Mouse (Mus musculus) limb, embryonic 12.5 days (tissue): ENCODE data around the gene Ugt1a9. TPM values are rescaled to one million over a fixed set of nuclear protein-coding genes. Genes with fewer than 3 reads are reported as not detected.
"Not testable (repeated sequence)": the region's sequence is repeated elsewhere in the genome, so short reads cannot be mapped to it uniquely, and the experiment has no call there.

Source experiments
- ATAC-seq: fragments of 200-750 bp; cut with Nextera tagmentation; 2 replicates; pipeline ENCODE4 v1.8.0; 2017; ENCODE audit warnings: low read depth, moderate TSS enrichment; ENCODE audit not compliant: insufficient number of reproducible peaks, insufficient read depth, low FRiP score, low TSS enrichment
- H3K27ac ChIP-seq: fragments of 300-500 bp; sonication (generic); 2 replicates; pipeline ENCODE4 v1.5.1; 2016; ENCODE audit warnings: mild to moderate bottlenecking, moderate library complexity
- H3K27me3 ChIP-seq: fragments of 300-500 bp; sonication (generic); 2 replicates; pipeline ENCODE4 v1.6.1; 2016; ENCODE audit warnings: mild to moderate bottlenecking, moderate library complexity
- H3K36me3 ChIP-seq: fragments of 300-500 bp; sonication (generic); 2 replicates; pipeline ENCODE4 v1.6.1; 2016; ENCODE audit warnings: mild to moderate bottlenecking, moderate library complexity
- H3K4me1 ChIP-seq: fragments of 300-500 bp; sonication (generic); replicated peaks from 2 replicates; pipeline ENCODE4 v1.6.1; 2016
- H3K4me2 ChIP-seq: fragments of 300-500 bp; sonication (generic); 2 replicates; pipeline ENCODE4 v1.6.1; 2016; ENCODE audit warnings: mild to moderate bottlenecking, moderate library complexity
- H3K4me3 ChIP-seq: fragments of 300-500 bp; sonication (generic); replicated peaks from 2 replicates; pipeline ENCODE4 v1.5.1; 2016; ENCODE audit warnings: mild to moderate bottlenecking
- H3K9ac ChIP-seq: fragments of 300-500 bp; sonication (generic); replicated peaks from 2 replicates; pipeline ENCODE4 v1.6.1; 2016; ENCODE audit warnings: mild to moderate bottlenecking, moderate library complexity
- H3K9me3 ChIP-seq: fragments of 300-500 bp; sonication (generic); 2 replicates; pipeline ENCODE4 v1.6.1; 2016; ENCODE audit warnings: mild to moderate bottlenecking, moderate library complexity
- WGBS: fragments of 180-500 bp; shearing (Covaris S2); methylation state at CpG from one replicate; pipeline ENCODE4 v1.1.7; 2016; 5-methylcytosine and 5-hydroxymethylcytosine counted together
- polyA plus RNA-seq: library from polyadenylated mRNA; unstranded; fragments of >200 nt; fragmentation: Nextera tagmentation; extraction: Ambion mirVana; gene quantifications from 2 replicates; pipeline ENCODE4 v1.2.1, GENCODE M21; 2016

The Ugt1a9 gene
- polyA plus RNA-seq, 1 experiment from 2014 or later: not detected

- not testable (repeated sequence) for H3K36me3 ChIP-seq, H3K27ac ChIP-seq, H3K9ac ChIP-seq, ATAC-seq, H3K4me2 ChIP-seq, H3K4me1 ChIP-seq, H3K4me3 ChIP-seq, H3K27me3 ChIP-seq, H3K9me3 ChIP-seq
- WGBS: 76% methylated on average over 2 of the region's 2 CpGs
These were observed 39.0 kb downstream of the Ugt1a9 start for GRCm38 (mm10) chr1:88109604-88110003.

DNA sequence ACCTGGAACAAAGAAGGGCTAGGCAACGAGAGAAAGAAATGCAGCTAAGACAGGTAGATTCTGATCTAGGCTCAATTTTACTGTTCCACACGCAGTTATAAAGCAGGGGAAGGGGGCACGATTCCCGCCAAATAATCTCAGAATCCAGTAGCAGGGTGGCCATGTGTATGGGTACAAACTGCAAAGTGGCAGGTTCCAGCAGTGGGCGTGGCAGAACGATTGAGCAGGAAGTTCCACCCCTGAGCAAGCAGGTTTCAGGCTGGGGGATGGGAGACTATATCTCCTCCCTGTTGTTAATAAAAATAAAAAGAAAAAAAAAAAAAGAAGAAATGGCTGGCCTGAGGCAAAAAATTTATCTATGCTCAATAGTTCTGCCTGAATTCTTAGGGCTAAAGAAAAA lies 42.2 kb downstream of the Ugt1a9 start:
- not testable (repeated sequence) for H3K4me1 ChIP-seq, ATAC-seq

GRCm38 (mm10) chr1:88120550-88120949 lies 50.0 kb downstream of the Ugt1a9 start:
- not testable (repeated sequence) for H3K4me3 ChIP-seq, H3K9ac ChIP-seq, H3K36me3 ChIP-seq, H3K4me1 ChIP-seq, ATAC-seq, H3K27ac ChIP-seq, H3K4me2 ChIP-seq, H3K9me3 ChIP-seq, H3K27me3 ChIP-seq
- 20% methylated on average over 3 of the region's 4 CpGs for WGBS

More for the DNA sequence above, 42.2 kb downstream of the Ugt1a9 start:
- not testable (repeated sequence) for H3K9ac ChIP-seq, H3K27me3 ChIP-seq, H3K9me3 ChIP-seq, H3K4me3 ChIP-seq, H3K36me3 ChIP-seq, H3K4me2 ChIP-seq, H3K27ac ChIP-seq
- 90% methylated on average over 6 of the region's 6 CpGs for WGBS

DNA sequence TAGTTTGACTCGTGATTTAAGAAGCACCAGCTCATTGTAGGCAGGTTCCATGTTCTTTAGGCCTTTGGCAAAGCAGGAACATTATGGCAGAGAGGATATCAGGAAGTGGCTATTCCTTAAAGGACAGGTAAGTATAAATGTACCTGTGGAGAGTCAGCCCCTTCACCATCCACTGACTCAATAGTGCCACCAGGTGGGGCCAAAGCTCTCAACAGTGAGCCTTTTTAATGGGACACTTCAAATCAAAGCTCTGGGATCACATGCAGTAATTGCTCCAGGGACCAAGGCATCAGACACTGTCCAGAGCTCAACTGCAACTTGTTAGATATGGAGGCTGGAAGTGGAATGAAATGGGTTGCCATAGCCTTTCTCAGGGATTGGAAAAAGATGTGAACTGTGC lies 50.9 kb downstream of the Ugt1a9 start:
- H3K4me1 ChIP-seq, H3K4me2 ChIP-seq, H3K36me3 ChIP-seq, H3K27ac ChIP-seq, ATAC-seq, H3K27me3 ChIP-seq, H3K9ac ChIP-seq, H3K9me3 ChIP-seq, H3K4me3 ChIP-seq: not testable (repeated sequence)
- no CpG with 5 or more reads among the region's 1 CpGs for WGBS

DNA sequence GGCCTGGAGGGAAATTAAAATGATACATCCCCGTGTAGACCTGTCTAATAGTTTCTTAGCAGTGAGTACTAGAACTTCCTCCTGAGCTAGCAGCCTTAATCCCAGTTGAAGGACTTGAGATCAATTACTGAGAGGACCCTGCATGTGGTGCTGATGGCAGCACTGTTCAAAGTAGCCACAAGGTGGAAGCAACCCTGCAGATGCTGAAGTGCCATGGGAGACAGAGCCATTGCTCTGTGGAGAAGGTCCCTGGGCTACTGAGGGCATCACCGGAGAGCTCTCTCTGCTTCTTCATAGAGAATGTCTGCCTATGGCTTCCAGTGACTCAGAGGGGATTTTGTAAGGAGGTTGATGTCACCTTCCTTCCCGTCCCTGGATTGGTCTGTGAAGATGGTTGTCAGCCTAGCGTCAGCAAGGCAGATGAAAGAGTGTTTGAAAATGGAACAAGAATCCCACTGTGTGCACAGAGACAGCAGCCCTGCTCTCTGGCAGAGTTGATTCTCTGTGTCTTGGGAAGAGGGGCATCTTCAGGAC lies 55.3 kb downstream of the Ugt1a9 start:
- H3K4me2 ChIP-seq, H3K27me3 ChIP-seq, H3K4me3 ChIP-seq, H3K4me1 ChIP-seq, ATAC-seq, H3K9ac ChIP-seq, H3K36me3 ChIP-seq, H3K9me3 ChIP-seq, H3K27ac ChIP-seq: not testable (repeated sequence)
- 75% methylated on average over 4 of the region's 4 CpGs for WGBS

DNA sequence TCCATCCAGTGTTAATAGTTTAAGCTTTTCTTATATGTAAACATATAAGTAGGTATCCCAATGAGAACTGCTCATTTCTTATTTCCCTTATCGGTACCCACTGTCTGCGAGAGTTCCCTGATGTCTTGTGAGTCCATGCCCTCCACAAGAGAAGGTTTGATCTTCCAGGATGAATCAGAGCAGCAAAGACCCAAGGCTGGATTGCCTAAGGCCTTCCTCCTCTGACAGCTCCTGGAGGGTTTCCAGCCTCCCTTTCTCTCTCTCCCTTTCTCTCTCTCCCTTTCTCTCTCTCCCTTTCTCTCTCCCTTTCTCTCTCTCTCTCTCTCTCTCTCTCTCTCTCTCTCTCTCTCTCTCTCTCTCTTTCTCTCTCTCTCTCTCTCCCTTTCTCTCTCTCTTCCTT lies 58.5 kb downstream of the Ugt1a9 start:
- 80% methylated on average over 2 of the region's 2 CpGs for WGBS
- not testable (repeated sequence) for H3K9me3 ChIP-seq, H3K27me3 ChIP-seq

DNA sequence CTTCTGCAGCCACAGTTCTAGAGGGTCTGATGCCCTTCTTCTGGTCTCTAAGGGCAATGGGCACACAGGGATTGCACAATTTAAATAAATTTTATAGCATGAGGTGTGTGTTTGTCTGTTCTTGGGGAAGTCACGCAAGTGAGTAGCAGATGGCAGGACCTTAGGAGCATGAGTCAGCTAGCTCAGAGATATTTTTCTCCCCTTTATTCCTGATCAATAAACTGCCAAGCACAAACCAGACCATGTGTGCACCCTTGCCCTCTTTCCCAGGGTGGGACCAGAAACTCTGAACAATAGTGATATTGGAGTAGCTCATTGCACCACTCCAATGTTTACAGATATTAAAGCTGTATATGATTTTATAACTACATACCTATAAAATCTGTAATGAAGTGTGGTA lies 59.6 kb downstream of the Ugt1a9 start:
- H3K9me3 ChIP-seq, H3K9ac ChIP-seq, H3K4me3 ChIP-seq, H3K27ac ChIP-seq, H3K4me2 ChIP-seq, ATAC-seq, H3K4me1 ChIP-seq, H3K36me3 ChIP-seq, H3K27me3 ChIP-seq: not testable (repeated sequence)
- WGBS: 65% methylated on average over 1 of the region's 1 CpGs

More for the DNA sequence above, 58.5 kb downstream of the Ugt1a9 start:
- not testable (repeated sequence) for H3K4me2 ChIP-seq, ATAC-seq, H3K4me3 ChIP-seq, H3K4me1 ChIP-seq, H3K9ac ChIP-seq, H3K36me3 ChIP-seq, H3K27ac ChIP-seq

DNA sequence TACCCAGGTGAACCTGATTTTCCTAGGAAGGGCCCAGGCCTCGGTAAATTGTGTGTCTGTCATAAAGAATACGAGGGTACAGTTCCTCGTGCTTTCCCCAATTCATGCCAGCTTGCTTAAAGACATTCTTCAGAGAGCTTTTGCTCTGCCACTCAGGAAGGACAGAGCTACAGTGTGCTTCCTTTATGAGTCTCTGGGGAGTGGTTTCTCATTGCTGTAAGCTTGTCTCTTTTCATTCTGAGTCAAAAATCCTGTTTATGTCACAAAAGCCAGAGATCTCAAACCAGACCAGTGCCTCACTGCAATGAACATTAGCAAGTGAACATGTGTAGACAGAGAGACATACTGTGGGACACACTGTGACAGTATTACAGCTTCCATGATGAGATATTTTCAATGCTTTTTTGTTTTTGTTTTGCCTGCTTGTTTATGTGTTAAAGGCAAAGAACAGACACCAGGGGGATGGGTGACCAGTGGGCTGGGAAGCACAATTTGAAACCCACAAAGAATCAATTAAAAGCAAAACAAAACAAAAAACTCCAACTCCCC lies 63.4 kb downstream of the Ugt1a9 start:
- no peaks in the 10 kb centered on the region for H3K36me3 ChIP-seq
- no peaks in the 10 kb centered on the region for H3K9me3 ChIP-seq
- no peak overlapping the region for H3K27ac ChIP-seq
- H3K27me3 ChIP-seq: no peaks in the 10 kb centered on the region
- WGBS: 52% methylated on average over 3 of the region's 3 CpGs
- no peak for ATAC-seq
- no peak overlapping the region for H3K4me3 ChIP-seq
- H3K9ac ChIP-seq: no peak overlapping the region
- H3K4me1 ChIP-seq: peaks cover 5% of the 10 kb centered on the region; the same call in 1 of the 2 replicates
- H3K4me2 ChIP-seq: no peak overlapping the region

DNA sequence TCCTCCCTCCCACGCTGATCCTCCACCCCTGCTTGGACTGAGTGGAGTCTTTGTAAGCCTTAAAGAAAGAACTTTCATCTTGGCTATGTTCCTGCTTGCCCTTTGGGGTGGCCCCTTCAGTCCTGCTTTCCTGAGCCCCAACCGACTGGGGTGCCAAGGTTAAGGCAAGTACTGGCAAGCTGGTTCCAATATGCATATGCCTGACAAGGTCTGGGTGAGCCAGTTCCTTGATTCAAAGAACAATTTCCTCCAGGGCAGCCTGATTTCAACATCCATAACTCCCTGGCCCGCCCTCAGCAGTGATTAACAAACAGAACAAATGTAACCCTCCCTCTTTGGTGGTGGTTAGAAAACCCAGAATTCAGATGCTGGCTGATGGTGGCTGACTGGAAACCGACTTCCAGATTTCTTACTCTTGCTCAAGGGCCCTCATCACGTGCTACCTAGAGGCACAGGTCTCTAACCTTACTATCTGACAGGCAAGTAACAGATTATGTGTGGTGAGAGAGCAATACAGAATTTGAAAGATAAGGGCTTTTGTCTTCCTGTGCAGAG lies 63.9 kb downstream of the Ugt1a9 start, which contains the start of gene Ugt1a6a:
Gene Ugt1a6a (plus strand): TSS at position 353 of the 555 bp plus-strand sequence.
- not testable (repeated sequence) for H3K4me3 ChIP-seq, H3K9me3 ChIP-seq, H3K27me3 ChIP-seq, H3K4me1 ChIP-seq, H3K36me3 ChIP-seq, H3K27ac ChIP-seq, H3K9ac ChIP-seq, ATAC-seq, H3K4me2 ChIP-seq
- 56% methylated on average over 5 of the region's 5 CpGs for WGBS

- 93% methylated on average over 6 of the region's 6 CpGs for WGBS
- not testable (repeated sequence) for H3K27ac ChIP-seq, ATAC-seq, H3K9ac ChIP-seq, H3K4me3 ChIP-seq, H3K27me3 ChIP-seq, H3K4me2 ChIP-seq, H3K36me3 ChIP-seq, H3K4me1 ChIP-seq, H3K9me3 ChIP-seq
These were observed 64.8 kb downstream of the Ugt1a9 start for GRCm38 (mm10) chr1:88135229-88135904.

- 71% methylated on average over 2 of the region's 2 CpGs for WGBS
These were observed 66.0 kb downstream of the Ugt1a9 start for GRCm38 (mm10) chr1:88136646-88137045.

More at GRCm38 (mm10) chr1:88136646-88137045, 66.0 kb downstream of the Ugt1a9 start:
- Histone ChIP-seq H3K36me3 (no peaks in the 10 kb centered on the region), H3K27me3 (no peaks in the 10 kb centered on the region), H3K4me2 (no peak overlapping the region), H3K4me3 (no peak overlapping the region), H3K27ac (no peak overlapping the region), H3K4me1 (peaks cover 5% of the 10 kb centered on the region; the same call in 1 of the 2 replicates), H3K9me3 (no peaks in the 10 kb centered on the region), H3K9ac (no peak overlapping the region)
- no peak for ATAC-seq
